Mouse (Mus musculus) heart, postnatal 0 days (tissue): ENCODE results near the gene Nav2. TPM values are rescaled to one million over a fixed set of nuclear protein-coding genes. Genes with fewer than 3 reads are reported as not detected.

Source experiments
- ATAC-seq: fragments of 200-750 bp; cut with Nextera tagmentation; 2 replicates; pipeline ENCODE4 v1.8.0; 2017; ENCODE audit warnings: low read depth, moderate number of reproducible peaks, moderate library complexity; ENCODE audit not compliant: insufficient read depth
- DNase-seq: peaks from one replicate; pipeline ENCODE4 v3.0.0-alpha.2; 2016; ENCODE audit warnings: low spot score
- H3K27ac ChIP-seq: fragments of 300-500 bp; sonication (generic); 2 replicates; pipeline ENCODE4 v1.5.1; 2014; ENCODE audit warnings: low read depth, mild to moderate bottlenecking
- H3K27me3 ChIP-seq: fragments of 300-500 bp; sonication (generic); 2 replicates; pipeline ENCODE4 v1.6.1; 2014; ENCODE audit warnings: low read length, mixed read lengths; ENCODE audit not compliant: control insufficient read depth, insufficient read depth
- H3K36me3 ChIP-seq: fragments of 300-500 bp; sonication (generic); replicated peaks from 2 replicates; pipeline ENCODE4 v1.6.1; 2014; ENCODE audit warnings: low read length, mixed read lengths; ENCODE audit not compliant: control insufficient read depth, insufficient read depth
- H3K4me1 ChIP-seq: fragments of 300-500 bp; sonication (generic); 2 replicates; pipeline ENCODE4 v1.6.1; 2014; ENCODE audit warnings: antibody characterized with exemption; ENCODE audit not compliant: control insufficient read depth, insufficient read depth
- H3K4me2 ChIP-seq: fragments of 300-500 bp; sonication (generic); 2 replicates; pipeline ENCODE4 v1.6.1; 2014; ENCODE audit warnings: low read depth, mild to moderate bottlenecking, low read length, moderate library complexity
- H3K4me3 ChIP-seq: fragments of 300-500 bp; sonication (generic); 2 replicates; pipeline ENCODE4 v1.5.1; 2014; ENCODE audit warnings: low read depth, low read length
- H3K9ac ChIP-seq: fragments of 300-500 bp; sonication (generic); replicated peaks from 2 replicates; pipeline ENCODE4 v1.6.1; 2014; ENCODE audit warnings: low read depth, low read length, mixed read lengths
- H3K9me3 ChIP-seq: fragments of 300-500 bp; sonication (generic); replicated peaks from 2 replicates; pipeline ENCODE4 v1.6.1; 2016; ENCODE audit warnings: low read length; ENCODE audit not compliant: control insufficient read depth
- CTCF ChIP-seq: IDR thresholded peaks from 2 replicates; pipeline ENCODE4 v1.5.1; 2016; ENCODE audit warnings: antibody characterized with exemption, control low read depth, low read depth
- EP300 ChIP-seq: IDR thresholded peaks from 2 replicates; pipeline ENCODE4 v1.6.1; 2016; ENCODE audit warnings: antibody characterized with exemption, low read depth
- WGBS: fragments of 180-500 bp; shearing (Covaris S2); extraction: QIAGEN DNeasy Blood & Tissue Kit; methylation state at CpG from one replicate; pipeline ENCODE4 v1.1.7; 2014; 5-methylcytosine and 5-hydroxymethylcytosine counted together
- polyA plus RNA-seq: library from polyadenylated mRNA; unstranded; fragments of >200 nt; fragmentation: Nextera tagmentation; extraction: Ambion mirVana; gene quantifications from 2 replicates; pipeline ENCODE4 v1.2.1, GENCODE M21; 2015
- total RNA-seq: library from RNA; depleted of rRNA; stranded (reverse); fragments of >200 nt; gene quantifications from 2 replicates; pipeline ENCODE4 v1.2.3, GENCODE M21; 2014; ENCODE audit warnings: low replicate concordance

Gene Nav2
- total and polyA plus RNA-seq, 2 experiments from 2014 or later: 22.8 to 77.9 TPM

DNA sequence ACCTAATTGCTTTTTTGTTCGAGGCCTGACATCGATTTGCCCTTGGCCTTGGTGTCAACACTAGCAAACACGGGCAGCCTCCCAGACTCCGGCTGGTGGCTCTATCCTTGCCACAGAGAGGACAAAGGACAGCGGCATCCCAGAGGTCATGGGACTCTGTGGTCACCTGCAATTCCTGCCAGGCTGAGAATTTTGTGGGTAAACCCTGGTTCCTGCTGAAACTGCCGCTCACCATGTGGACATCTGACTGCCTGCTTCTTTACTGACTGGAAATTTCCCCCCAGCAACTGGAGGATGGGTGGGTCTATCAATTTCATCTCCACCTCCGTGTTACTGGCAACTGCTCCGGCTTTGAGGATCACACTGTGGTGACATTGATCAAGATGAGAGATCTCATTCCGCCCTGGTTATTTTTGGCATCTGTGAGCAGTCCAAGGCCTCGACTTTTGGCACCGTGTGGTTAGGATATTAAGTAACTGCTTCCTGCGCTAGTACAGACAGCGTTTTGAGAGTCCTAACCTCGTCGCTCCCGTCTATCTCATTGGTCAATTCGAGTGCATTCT is 489.0 kb downstream of the Nav2 start:
- Histone ChIP-seq H3K36me3 (no peaks in the 10 kb centered on the region), H3K27ac (peak overlapping the region; percentile 66), H3K4me2 (0 out of 2 replicates have a peak overlapping the region, but pooled peaks have one; percentile 6), H3K4me3 (no peak overlapping the region), H3K9ac (no peak overlapping the region), H3K9me3 (0 out of 2 replicates have a peak, but pooled peaks cover 3% of the 10 kb centered on the region), H3K4me1 (peaks cover 16% of the 10 kb centered on the region), H3K27me3 (no peaks in the 10 kb centered on the region)
- WGBS: 39% methylated on average over 17 of the region's 17 CpGs
- ATAC-seq (peak; percentile 44; the same call in 1 of the 2 replicates), DNase-seq (no peak)
- TF ChIP-seq EP300 (no peak), CTCF (no peak)

DNA sequence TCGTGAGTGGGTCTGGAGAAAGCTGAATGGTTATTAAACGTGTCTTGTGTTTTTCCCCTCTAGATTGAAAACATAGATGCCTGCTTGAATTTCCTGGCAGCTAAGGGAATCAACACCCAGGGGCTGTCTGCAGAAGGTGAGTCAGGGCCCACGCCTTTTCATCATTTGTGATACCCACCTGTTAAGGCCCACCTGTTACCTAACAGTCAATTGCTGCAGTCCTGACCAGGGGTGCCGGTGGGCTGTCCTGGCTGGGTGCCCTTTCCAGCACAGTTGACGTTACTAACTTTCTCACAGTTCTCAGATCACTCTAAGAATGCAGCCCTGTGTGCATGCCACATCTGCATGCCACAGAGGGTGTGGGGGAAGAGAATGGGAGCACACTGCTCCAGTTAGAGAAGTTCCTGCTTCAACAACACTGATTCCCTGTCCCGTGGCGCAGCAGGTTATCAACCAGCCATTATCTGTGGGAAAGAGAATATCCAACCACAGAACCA is 489.6 kb downstream of the Nav2 start:
- Histone ChIP-seq H3K36me3 (no peaks in the 10 kb centered on the region), H3K4me2 (0 out of 2 replicates have a peak overlapping the region, but pooled peaks have one; percentile 6), H3K27ac (0 out of 2 replicates have a peak overlapping the region, but pooled peaks have one; percentile 66), H3K9me3 (0 out of 2 replicates have a peak, but pooled peaks cover 3% of the 10 kb centered on the region), H3K4me3 (no peak overlapping the region), H3K4me1 (peaks cover 16% of the 10 kb centered on the region), H3K27me3 (no peaks in the 10 kb centered on the region), H3K9ac (no peak overlapping the region)
- ATAC-seq: no peak
- TF ChIP-seq CTCF (no peak), EP300 (no peak)
- WGBS: 56% methylated on average over 7 of the region's 7 CpGs
- no peak for DNase-seq

DNA sequence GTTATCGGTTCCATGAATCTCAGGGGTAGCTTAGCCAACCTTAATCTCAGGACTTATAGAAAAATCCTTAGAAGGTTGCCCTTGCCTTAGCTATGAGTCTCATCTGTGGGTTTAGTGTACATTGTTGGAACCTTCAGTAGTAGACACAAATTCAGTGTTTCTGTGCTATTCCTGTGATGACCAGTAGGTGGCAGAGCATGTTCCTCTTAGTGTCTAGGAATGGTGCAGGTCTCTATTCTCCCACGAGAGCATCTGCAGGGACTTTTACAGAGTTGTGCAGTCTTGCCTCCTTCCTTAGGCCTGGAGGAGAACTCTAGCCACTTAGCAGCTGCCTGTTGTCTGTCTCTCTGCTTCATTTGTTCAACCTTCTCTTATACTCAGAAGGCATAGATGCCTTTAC is 490.8 kb downstream of the Nav2 start:
- 40% methylated on average over 2 of the region's 2 CpGs for WGBS
- no peak overlapping the region for H3K4me3 ChIP-seq
- H3K4me1 ChIP-seq: peaks cover 16% of the 10 kb centered on the region
- H3K9me3 ChIP-seq: 0 out of 2 replicates have a peak, but pooled peaks cover 3% of the 10 kb centered on the region
- H3K27me3 ChIP-seq: no peaks in the 10 kb centered on the region
- peak; percentile 47; the same call in 1 of the 2 replicates for ATAC-seq
- H3K4me2 ChIP-seq: no peak overlapping the region
- DNase-seq: peak; percentile 68
- no peak overlapping the region for H3K27ac ChIP-seq
- H3K9ac ChIP-seq: no peak overlapping the region
- no peaks in the 10 kb centered on the region for H3K36me3 ChIP-seq
- TF ChIP-seq CTCF (peak; percentile 84), EP300 (no peak)

DNA sequence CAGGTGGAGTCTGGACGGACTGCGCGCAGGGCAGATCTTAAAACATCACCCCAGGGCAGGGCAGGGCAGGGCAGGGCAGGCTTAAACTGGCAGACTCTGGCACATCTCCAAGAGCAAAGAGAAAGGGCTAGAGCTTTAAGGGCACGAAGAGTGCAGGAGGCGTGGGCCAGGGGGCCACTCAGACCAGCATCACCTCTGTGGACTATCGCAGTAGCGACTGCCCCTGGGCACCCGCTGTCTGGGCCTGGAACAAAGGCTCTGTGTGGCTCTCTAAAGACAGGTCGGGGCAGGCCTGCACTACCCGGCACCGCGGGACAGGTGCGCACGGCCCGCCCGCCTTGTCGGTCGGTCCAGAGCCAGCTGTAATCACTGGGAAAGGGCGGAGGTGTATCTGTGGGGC is 491.9 kb downstream of the Nav2 start:
- H3K27ac ChIP-seq: no peak overlapping the region
- TF ChIP-seq CTCF (no peak), EP300 (no peak)
- H3K9me3 ChIP-seq: no peaks in the 10 kb centered on the region
- peaks cover 16% of the 10 kb centered on the region for H3K4me1 ChIP-seq
- H3K4me3 ChIP-seq: no peak overlapping the region
- DNase-seq (no peak), ATAC-seq (peak; percentile 17; the same call in 1 of the 2 replicates)
- H3K36me3 ChIP-seq: no peaks in the 10 kb centered on the region
- 71% methylated on average over 19 of the region's 19 CpGs for WGBS
- no peaks in the 10 kb centered on the region for H3K27me3 ChIP-seq
- H3K4me2 ChIP-seq: no peak overlapping the region
- no peak overlapping the region for H3K9ac ChIP-seq

DNA sequence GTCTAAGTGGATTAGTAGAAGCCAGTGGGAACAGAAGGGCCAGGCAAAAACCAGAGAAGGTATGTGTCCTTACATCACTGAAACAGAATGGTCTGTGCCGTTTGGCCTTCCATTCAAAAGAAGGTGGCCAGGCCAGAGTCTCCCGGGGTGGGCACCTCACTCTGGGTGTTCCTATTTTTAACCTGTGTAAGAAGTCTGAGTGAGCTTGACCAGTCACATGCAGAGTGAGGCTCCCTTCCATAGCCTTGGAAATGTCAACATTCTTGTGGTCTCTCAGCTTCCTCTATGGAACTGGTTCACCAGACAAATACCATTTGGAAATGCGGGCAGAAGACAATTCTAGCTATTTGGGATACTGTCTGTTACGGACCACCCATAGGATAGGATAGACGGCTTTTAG is 494.0 kb downstream of the Nav2 start:
- ATAC-seq (no peak), DNase-seq (peak; percentile 41)
- H3K9ac ChIP-seq: no peak overlapping the region
- no peaks in the 10 kb centered on the region for H3K27me3 ChIP-seq
- TF ChIP-seq EP300 (no peak), CTCF (no peak)
- H3K4me2 ChIP-seq: no peak overlapping the region
- peaks cover 8% of the 10 kb centered on the region for H3K4me1 ChIP-seq
- no peaks in the 10 kb centered on the region for H3K9me3 ChIP-seq
- H3K36me3 ChIP-seq: no peaks in the 10 kb centered on the region
- WGBS: 60% methylated on average over 5 of the region's 5 CpGs
- H3K27ac ChIP-seq: 0 out of 2 replicates have a peak overlapping the region, but pooled peaks have one; percentile 13
- H3K4me3 ChIP-seq: no peak overlapping the region
